Mouse (Mus musculus): Measurements from ENCODE around the gene Kctd8. TPM values are rescaled to one million over a fixed set of nuclear protein-coding genes. Genes with fewer than 3 reads are reported as not detected.
"Not testable (repeated sequence)": the region's sequence is repeated elsewhere in the genome, so short reads cannot be mapped to it uniquely, and the experiment has no call there.

Kctd8 gene
- 1 to 10 TPM; 8.4 to 9.0 TPM for total RNA-seq (2021)

DNA sequence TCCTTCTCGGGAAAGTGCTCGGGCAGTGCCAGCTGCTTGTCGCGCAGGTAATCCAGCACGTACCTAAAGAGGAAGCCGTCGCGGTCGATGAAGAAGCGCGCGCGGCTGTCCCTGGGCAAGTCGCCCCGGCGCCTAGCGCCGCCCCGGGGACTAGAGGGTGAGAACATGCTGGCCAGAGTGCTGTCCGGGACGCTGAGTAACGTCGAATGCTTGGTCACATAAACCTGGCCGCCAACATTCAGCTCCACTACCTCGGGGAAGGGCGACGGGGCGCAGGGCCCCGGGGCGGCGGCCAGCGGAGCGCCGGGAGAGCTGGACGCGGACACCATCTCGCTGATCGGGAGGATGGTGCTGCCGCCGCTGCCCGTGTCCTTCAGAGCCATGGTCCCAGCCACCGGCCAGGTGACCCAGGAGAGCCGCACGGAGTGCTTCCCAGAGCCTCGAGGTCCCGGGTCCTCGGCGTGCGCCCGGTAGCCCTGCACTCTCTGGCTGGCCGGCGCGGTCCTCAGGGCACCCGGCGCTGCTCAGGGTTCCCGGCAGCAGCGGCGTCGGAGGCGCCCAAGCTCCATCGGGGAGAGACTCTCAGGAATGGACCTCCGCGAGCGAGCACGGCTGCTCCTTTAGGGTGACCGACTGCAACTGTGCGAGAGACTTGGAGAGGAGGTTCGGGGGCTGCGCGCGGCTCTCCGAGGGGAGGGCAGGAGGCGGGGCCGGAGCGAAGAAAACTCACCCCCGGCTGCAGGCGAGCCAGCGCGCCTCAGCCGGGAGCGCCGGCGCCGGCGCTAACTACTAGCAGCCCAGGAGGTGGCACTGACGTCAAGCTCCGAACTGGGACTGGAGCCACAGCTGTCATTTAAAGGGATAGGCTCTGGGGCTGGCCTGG, at the start of gene Kctd8:
Gene Kctd8, minus strand, starts transcription at position 761 of the 883 bp plus-strand sequence.
- peak; percentile 62 to 67 for DNase-seq (ENCODE audit: low spot score in 2 of 2)
- intact Hi-C loops (cut with DNase I): loop anchor here (5.0 to 10.0 kb wide), 3 partner anchors 184 to 1216 kb away; no protein-coding TSS in a partner anchor

DNA sequence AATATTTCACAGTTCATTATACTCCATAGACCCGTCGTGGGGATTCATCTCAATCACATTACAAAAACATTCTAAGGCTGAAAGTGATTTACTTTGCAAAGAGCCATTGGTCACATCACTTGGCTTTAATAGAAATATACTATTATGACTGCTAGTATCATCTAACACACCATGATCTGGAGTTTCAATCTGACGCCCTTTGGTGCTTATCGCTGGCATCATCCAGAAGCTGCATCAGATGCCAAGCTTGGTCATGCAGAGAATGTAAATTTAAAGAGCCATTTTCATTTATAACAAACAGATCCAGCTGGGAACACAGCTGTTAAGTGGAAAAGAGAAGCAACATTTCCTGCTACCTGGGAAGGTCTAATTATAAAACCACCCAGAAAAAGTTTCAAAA, 37.6 kb upstream of the Kctd8 start:
- DNase-seq (ENCODE audit: low spot score in 2 of 2): no peak
- intact Hi-C loops (cut with DNase I): no loop called here

DNA sequence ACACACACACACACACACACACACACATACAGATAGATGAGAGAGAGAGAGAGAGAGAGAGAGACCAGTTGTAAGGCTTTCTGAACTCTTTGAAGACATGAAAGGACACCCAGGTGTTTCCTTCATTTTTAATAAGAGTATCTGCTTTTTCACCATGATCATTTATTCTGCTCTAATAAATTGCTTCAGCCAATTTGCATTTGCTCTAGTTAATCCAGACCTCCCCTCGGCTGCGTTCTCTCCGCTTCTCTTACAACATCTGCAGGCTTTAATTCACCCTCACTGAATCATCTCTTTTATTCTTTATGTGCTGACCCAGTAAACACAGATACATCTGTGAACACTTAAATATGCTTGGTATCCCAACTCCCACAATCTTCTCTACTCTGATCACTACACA, 9.1 kb upstream of the Kctd8 start:
- intact Hi-C loops (cut with DNase I): no loop called here
- DNase-seq (ENCODE audit: low spot score in 2 of 2): no peak

DNA sequence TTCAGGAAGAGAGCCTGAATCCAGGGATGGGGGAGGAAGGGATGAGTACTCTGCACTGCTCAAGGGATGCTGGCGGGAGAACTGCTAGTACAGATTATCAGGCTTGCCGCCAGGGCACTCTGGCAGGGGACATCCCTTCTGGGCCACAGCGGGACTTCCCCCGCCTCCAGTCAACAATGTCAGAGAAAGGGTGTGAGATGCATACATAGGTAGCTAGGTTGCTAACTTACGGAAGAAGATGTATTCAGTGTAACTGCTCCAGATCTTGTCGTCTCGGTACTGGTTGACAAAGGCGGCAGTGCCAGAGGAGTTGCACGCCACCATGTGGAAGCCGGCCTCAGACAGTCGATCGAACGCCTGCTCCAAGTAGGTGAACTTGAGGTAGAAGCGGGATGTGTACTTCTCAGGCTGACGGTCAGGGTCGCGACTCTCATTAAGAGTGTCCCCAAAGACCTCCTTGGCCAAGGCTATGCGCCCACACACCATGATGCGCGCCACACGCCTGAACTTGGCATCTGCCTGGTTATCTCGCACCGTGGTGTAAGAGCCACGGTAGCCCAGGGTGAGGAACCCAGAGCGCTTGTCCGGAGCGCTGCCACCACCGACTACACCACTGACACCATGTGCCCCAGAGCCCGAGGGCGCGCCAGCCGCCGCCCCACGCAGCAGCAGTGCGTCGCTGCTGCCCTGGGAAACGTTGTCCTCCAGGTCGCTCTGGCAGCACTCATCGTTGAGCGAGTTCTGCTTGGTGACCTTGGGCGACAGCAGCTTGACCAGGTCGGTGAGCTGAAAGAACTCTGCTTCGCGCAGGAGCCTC, 1.2 kb downstream of the Kctd8 start:
- intact Hi-C loops (cut with DNase I): loop anchor here (5.0 to 10.0 kb wide), 3 partner anchors 184 to 1216 kb away; no protein-coding TSS in a partner anchor
- DNase-seq (ENCODE audit: low spot score in 2 of 2): peak; percentile 66 to 67

DNA sequence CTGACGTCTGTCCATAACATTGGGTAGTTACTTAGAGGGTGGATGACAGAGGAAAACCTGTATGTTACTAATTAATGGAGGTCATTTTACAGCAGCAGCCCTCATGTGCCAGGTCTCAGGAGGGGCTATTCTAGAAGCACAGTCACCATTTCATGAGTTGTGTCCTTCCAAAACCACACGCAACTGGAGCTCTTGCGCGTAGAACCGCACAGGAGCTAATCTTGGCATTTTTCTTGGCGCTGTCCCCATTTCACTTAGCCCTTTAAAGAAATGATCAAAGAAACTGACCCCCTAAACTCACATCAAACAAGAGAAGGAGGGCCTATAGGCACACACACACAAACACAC, 1.9 kb downstream of the Kctd8 start:
- intact Hi-C loops (cut with DNase I): no loop called here

DNA sequence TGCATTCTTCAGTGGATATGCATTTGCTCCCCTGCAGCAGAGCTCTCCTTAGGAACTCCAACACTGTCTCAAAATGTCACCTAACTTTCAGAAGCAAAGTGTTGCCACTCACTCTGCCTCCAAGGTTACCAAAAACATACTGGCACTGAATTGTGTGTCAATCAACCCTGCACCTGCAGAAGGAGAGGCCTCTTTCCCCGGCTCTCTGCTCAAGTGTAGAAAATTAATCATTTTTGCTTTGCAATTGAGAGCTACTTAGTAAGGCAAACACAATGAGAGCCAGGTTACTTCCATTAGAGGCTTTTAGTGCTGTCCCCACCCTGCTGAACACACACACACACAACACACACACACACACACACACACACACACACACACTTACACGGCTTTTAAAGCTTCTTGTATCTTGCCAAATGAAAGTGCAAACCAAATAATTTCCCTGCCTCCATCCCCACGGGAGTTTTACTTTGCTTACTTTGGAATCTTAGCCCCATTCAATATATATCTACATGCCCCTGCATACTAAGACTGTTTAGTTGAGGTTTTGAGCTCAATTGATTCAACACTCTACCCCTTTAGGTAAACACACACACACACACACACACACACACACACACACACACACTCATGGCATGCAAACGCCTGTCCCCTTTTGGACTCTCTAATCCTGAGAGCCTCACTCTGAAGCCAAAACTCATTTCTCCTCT, 2.4 kb downstream of the Kctd8 start:
- DNase-seq (ENCODE audit: low spot score in 2 of 2): no peak
- intact Hi-C loops (cut with DNase I): no loop called here

More for the DNA sequence above, 1.9 kb downstream of the Kctd8 start:
- DNase-seq (ENCODE audit: low spot score in 2 of 2): peak in 1 of 2 experiments; percentile 5

DNA sequence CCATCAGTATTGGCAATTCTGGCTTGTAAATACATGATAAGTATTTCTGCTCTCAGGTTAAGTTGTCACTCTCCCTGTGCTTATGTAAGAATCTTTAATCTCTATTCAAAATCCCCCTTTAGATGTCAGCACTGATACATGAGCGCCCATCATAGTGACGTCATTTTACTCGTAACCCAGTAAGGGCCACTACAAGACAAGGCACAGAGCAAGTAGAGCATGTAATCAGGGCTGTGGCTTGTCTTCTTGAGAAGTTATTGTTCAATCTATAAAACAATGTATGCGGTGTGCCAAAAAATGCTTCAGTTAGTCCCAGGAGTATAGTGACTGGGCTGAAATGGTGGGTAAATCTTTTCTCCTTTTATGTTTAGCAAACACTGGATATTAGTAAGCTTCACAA, 13.9 kb downstream of the Kctd8 start:
- intact Hi-C loops (cut with DNase I): no loop called here
- no peak for DNase-seq (ENCODE audit: low spot score in 2 of 2)

DNA sequence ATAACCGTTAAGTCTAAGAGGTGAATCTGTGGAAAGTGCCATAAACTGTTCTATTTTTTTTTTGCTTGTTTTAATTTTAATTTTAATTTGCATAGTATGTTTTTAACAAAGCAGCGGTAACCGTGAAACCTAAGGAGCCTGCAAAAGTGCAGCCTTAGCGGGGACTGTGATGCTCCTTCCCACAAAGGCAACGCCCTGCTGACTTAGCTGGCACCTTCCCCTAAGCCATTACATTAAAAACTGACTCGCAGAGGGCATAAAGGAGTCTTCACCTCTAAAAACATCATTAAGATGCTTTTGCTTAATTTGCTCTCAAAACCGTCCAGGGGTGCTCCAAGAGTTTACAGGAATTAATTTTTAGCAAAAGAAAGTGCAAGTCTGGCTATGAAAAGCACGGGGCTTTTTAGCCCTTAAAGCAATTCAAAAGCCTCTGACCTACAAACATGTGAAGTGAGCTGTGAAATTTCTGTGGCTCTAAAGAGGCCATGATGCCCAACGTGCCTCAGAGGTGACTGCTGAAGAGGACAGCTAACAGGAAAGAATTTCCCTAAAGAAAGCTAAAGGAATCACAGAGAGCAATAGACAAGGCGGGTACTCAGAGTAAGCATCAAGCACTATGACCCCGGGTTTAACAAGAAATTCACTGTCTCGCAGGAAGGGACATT, 16.8 kb downstream of the Kctd8 start:
- intact Hi-C loops (cut with DNase I): no loop called here

DNA sequence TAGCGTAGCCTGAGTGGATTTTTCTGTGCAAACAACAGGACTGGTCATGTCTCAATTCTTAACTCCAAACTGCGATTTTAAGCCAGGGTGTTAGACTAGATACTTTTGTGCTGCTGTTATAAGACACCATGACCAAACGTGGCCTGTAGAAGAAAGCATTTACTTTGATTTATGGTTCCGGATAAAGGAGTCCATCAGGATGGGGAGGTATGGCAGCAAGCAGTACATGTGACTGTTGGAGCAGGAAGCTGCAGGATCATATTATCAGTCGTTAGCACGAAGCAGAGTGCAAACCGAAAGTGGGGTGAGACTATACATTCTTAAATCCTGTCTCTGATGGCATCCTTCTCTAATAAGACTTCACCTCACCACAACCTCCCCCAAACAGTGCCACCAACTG, 28.9 kb downstream of the Kctd8 start:
- DNase-seq (ENCODE audit: low spot score in 2 of 2): no peak
- intact Hi-C loops (cut with DNase I): no loop called here

More for the DNA sequence above, 16.8 kb downstream of the Kctd8 start:
- DNase-seq (ENCODE audit: low spot score in 2 of 2): no peak

DNA sequence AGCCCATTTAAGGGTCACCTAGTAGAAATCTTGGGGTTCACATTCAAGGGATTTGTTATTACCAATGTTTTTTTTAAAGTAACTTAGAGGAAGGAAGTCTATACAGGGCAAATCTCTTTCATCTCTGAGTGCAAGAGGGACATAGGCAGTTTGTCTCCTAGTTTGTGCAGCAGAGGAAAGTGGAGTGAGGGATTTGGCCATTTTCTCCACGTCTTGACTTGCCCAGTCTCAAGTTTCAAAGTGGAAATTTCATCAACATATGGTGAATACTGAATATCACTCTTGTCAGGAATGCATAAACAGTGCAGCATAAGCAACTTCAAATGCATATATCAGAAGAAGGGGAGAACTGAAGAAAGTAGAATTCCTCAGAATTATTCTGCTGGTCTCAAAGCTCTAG, 39.8 kb downstream of the Kctd8 start:
- intact Hi-C loops (cut with DNase I): no loop called here
- no peak for DNase-seq (ENCODE audit: low spot score in 2 of 2)

DNA sequence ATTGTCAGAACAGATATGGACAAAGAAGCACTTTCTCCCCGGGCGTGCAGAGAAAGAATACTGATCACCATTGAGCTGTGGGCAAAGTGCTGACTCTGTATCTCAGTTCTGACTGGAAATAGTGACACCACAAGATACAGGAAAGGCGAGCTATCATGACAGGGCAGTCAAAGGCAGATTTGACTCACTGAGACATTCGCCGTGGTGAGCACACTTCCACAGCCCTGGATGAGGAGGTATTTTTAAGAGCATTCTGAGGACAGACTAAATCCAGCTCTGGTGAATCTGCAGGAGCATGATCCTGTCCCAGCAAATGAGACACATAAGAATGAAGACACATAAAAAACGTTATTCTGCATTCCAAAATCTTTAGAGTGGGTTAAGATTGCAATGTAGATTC, 49.1 kb downstream of the Kctd8 start:
- intact Hi-C loops (cut with DNase I): no loop called here
- DNase-seq (ENCODE audit: low spot score in 2 of 2): no peak

DNA sequence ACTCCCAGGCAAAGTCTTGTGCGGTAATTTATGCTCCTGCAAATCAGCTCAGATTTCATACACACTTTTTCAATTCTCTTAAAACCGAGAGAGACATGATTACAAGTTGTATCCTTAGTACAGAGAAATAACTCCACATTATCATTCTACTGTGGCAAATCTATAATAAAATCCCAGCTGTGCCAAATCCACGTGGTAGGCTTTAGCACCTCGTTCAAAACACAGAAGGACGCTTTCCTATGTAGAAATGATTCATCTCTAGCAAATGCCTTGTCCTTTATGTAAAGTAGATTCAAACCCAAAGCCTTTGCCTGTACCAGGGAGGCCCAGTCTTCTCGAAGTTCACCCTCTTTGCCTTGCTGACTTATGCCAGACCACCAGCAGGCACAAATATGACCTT, 57.1 kb downstream of the Kctd8 start:
- DNase-seq (ENCODE audit: low spot score in 2 of 2): no peak

DNA sequence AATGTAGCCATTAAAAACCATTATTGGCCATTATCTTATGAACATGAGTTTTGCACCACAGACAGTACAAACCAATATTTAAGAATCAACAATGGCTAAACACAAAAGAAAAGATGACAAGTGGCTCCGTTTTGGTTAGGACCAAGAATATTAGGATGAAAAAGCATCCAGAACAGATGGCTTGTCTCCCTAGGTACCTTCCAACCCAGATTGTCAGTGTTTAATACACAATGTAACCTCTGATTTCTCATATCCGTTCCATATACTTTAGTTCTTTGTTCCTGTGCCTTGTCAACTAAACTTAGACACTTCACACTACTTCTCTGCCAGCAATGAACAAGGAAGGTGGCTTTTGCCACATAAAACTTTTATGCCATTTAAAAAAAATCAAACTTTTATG, 89.1 kb downstream of the Kctd8 start:
- intact Hi-C loops (cut with DNase I): no loop called here
- no peak for DNase-seq (ENCODE audit: low spot score in 2 of 2)

More for the DNA sequence above, 57.1 kb downstream of the Kctd8 start:
- intact Hi-C loops (cut with DNase I): no loop called here

DNA sequence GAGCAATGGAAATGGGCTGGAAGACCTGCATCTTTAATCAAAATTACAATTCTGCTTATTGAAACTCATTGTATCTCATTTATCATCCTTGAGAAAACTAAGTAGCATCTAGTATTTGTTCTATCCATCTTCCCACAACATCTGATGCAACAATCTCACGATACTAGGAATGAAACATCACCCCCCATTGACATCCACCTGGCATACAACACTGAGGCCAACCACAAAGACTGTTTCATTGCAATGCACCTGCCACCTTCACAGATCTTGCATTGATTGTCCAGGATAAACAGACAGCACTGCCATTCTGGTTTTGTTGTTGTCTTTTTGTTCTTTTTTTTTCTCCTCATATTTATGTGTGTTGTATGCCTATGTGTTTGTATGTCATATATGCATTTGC, 99.5 kb downstream of the Kctd8 start:
- DNase-seq (ENCODE audit: low spot score in 2 of 2): no peak
- intact Hi-C loops (cut with DNase I): no loop called here

DNA sequence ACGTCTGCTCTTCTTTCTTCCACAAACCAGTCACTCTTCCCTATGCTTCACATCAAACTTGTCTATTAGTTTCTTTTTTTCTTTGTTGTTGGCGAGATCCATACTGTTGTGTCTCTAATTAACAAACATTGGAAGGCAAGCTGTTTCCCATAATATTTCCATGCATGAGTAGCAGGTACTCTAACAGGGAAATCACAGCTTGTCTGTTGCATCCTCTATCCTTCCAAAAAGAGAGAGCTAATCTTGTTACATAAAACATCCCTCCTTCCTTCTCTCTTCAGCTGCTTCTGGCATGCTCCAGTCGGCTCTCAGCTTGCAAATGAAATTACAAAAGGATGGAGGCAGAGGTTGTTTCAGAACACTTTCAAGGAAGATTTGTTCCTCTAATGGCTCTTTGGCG, 107.9 kb downstream of the Kctd8 start:
- intact Hi-C loops (cut with DNase I): no loop called here
- DNase-seq (ENCODE audit: low spot score in 2 of 2): no peak

DNA sequence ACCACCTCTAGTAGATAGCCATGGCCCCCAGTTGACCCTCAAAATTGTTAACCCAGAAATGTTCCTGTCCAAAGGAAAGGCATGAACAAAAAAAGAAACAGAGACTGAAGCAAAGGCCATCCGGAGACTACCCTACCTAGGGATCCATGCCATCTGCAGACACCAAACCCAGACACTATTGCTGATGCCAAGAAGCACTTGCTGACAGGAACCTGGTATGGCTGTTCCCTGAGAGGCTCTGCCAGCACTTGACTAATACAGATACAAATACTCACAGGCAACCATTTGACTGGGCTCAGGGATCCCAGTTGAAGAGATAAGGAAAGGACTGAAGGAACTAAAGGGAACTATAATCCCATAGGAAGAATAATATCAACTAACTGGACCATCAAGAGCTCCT, 109.8 kb downstream of the Kctd8 start:
- intact Hi-C loops (cut with DNase I); DNase-seq (ENCODE audit: low spot score in 2 of 2): not testable (repeated sequence)

DNA sequence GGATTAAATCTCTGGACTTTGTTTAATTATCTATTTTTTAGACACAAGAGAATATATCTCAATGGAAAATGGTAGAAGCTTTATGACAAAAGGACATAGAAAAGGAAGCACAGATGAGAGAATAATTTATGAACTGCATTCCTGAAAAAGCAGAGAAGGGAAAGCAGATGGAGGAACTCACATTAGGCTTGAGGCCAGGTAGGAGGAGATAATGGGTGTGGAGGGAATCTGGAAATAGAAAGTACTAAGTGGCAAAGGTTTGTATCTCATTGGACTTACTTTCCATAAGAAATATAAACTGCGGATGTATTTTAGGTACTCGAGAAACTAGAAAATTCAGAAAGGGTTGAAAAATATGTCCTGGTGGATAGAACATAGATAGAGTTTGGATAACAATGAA, 114.3 kb downstream of the Kctd8 start:
- intact Hi-C loops (cut with DNase I): no loop called here
- no peak for DNase-seq (ENCODE audit: low spot score in 2 of 2)

DNA sequence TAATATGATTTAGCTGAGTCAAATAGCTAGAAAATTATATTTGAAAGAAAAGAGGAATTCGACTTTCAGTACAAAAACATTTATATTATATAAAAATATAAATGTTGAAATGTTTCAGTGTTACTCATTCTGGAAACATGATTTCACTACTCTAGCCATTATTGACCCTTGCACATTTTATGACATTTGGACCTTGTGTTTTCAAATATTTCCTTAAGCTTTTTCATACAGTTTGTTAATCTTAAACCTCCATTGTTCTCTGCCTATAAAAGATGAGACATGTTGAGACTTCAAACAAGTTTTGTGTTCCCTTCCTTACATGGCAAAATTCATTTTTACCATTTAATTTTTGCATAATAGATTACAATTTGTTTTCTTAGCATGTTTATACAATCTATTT, 118.9 kb downstream of the Kctd8 start:
- intact Hi-C loops (cut with DNase I): no loop called here
- DNase-seq (ENCODE audit: low spot score in 2 of 2): no peak

DNA sequence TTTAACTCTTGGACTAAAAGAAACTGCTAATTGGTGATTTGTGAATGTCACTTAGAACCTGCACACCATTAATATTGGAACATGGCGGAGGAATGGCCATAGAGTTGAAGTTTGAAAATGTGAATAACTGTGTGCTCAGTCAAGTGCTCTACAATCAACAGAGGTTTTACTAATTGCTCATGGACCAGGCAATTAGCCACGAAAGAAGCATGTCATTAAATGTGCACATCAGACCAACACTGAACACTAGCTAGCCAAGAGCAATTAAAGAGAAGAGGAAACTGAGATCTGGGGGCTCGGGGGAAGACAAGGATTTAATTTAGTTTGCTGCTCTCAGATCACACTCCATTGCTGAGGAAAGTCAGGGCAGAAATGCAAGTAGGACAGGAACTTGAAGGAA, 126.3 kb downstream of the Kctd8 start:
- intact Hi-C loops (cut with DNase I): no loop called here

DNA sequence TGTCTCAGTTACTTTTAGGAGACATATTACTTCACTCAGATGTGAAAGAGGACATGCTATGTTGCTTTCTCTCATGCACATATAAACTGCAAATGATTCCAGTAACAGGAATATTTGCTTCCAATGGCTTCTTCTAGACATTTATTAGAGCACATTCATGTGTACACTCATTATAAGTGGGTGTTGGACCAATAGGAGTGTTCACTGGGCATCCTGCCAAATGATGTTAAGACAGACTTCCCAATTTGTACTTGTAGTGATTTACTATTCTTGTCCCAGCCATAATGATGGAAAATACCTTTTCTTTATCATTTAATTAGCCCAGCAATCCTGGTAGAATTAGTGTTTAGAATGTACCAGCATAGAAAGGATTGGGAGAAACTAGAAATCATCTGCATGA, 132.1 kb downstream of the Kctd8 start:
- DNase-seq (ENCODE audit: low spot score in 2 of 2): no peak
- intact Hi-C loops (cut with DNase I): no loop called here

More for the DNA sequence above, 126.3 kb downstream of the Kctd8 start:
- DNase-seq (ENCODE audit: low spot score in 2 of 2): no peak
